Mouse (Mus musculus): ENCODE data around the gene Fcrla. TPM values are rescaled to one million over a fixed set of nuclear protein-coding genes. Genes with fewer than 3 reads are reported as not detected.
A peak's percentile ranks its signal among the peaks of the same experiment; 100 is the strongest.

The Fcrla gene
- polyA plus RNA-seq (2012): 0.22 TPM in 1 of 2 replicates, not detected in the other

DNA sequence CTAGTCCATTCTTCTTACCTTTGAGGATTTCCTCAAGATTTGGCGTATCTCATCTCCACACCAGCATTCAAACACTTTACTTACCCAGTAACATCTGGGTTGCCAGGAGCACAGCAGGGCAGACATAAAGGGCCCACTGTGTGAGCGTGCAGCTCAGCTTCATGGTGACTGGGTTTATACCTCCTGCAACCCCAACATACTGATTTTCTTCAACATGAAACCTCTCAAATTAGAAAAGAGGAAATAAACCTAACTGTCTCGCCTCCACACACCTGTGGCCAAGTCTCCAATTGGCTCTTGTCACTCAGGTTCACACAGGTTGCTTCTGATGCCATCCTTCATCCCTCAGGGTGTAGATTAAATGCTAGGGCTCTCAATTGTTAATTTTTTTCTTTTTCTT, at the start of gene Fcrla:
Gene Fcrla, minus strand, starts transcription at position 206 of the 400 bp plus-strand sequence.
- no peak for TF ChIP-seq GATA1 (IDR thresholded peaks at IDR 0.05; ENCODE audit: low read length)

DNA sequence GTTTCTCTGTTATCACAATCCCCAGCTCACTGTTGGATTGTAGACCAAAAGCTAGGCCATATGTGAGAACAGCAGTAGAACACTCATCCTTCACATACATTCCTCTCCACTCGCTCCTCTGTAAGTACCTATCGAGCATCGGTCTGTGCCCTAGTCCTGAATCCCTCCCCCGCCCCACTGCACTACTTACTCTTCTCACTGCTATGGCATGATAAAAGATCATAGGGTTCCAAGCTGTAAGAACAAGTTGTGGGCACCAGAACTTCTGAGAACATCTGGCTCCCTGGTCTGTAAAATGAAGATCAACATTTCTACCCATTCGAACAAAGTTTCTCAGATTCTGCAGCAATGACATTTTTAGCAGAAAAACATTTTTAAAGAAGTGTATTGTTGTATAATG, 49.1 kb upstream of the Fcrla start, which contains the start of gene Fcgr2b:
Gene Fcgr2b, minus strand, starts transcription at position 101 of the 400 bp plus-strand sequence.
- no peak for TF ChIP-seq GATA1 (IDR thresholded peaks at IDR 0.05; ENCODE audit: low read length)

DNA sequence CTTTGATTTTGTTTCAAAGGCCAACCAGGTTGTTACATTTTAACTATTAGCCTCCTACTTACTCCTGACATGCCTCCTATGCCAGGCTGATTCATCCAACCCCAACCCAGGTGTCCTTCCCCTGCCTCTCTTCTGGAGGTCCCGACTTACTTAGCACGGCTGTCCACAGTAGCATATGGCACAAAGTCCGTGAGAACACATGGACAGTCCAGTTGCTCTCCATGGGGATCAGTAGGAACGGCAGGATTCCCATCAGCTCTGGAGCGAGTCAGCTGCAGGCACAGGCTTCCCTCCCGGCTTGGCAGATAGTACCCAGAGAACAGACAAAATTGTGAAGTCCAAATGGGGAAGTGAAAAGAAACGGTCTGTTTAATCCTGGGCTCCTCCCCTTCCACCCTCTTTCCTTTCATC, 48.4 kb upstream of the Fcrla start:
- no peak for TF ChIP-seq GATA1 (IDR thresholded peaks at IDR 0.05; ENCODE audit: low read length)

DNA sequence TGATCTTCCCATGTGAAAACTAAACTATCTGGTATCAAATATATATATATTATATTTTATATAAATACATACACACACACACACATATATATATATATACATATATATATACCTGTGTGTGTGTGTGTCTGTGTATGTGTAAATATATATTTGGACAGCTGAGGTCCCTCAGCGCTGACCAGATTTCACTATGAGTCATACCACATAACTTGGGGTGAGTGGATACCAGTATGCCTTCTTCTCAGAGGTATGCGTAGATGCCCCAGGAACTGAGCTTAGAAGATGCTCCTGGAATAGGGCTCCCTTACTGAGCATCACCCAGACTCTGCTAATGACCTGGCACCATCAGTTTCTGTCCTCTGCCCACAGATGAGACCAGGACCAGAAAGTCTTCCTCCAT, 47.4 kb upstream of the Fcrla start:
- no peak for TF ChIP-seq GATA1 (IDR thresholded peaks at IDR 0.05; ENCODE audit: low read length)

DNA sequence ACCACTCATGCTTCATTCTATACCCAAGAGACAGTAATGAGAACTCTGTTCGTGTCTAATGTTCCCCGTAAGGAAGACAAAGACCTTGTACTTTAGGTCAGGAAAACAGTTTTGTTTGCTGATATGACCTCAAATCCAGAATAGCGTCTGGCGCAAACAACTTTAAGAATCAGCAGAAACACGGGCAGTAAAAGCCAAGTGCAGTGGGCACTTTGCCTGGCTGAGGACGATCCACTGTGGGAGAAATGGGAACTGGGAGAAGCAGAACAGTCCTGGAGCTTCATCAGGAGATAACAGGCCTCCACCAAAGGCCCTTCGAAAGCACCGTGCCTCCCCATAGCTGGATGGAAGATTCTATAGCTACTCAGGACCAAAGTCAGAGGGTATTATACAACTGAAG, 46.8 kb upstream of the Fcrla start:
- TF ChIP-seq GATA1 (IDR thresholded peaks at IDR 0.05; ENCODE audit: low read length): no peak

DNA sequence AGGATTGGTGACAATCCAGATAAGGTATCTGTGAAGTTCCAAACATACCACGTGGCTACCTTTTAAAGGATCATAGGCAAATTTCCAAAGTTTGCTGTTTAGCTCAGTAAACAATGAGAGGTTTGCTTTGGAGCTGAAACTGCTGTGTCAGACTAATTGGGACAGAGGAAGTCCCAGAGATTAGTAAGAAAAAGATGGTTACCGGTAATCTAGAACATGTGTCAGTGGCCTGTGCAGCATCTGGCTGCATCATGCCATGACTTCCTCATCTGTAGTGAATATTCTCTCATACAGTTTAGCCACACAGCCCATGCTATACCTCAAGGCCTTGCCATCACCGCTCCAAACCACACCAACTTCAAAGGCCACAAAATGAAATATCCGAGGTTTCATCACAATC, 45.6 kb upstream of the Fcrla start:
- no peak for TF ChIP-seq GATA1 (IDR thresholded peaks at IDR 0.05; ENCODE audit: low read length)

DNA sequence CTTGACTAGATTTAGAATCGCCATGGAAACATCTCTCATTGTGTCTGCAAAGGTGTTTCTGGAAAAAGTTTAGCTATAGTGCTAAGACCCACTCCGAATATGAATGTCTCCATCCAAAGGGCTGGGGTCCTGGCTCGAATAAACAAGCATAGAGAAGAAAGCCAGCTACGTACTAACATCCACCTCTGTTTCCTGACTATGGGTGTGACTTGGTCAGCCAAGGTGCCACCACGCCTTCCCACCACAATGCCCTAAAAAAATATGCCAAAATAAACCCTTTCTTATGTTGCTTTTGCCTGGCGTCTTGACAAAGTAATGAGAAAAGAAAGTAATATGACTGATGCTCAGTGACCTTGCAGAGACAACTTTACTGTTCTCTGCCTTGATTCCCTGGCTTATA, 45.1 kb upstream of the Fcrla start:
- no peak for TF ChIP-seq GATA1 (IDR thresholded peaks at IDR 0.05; ENCODE audit: low read length)

DNA sequence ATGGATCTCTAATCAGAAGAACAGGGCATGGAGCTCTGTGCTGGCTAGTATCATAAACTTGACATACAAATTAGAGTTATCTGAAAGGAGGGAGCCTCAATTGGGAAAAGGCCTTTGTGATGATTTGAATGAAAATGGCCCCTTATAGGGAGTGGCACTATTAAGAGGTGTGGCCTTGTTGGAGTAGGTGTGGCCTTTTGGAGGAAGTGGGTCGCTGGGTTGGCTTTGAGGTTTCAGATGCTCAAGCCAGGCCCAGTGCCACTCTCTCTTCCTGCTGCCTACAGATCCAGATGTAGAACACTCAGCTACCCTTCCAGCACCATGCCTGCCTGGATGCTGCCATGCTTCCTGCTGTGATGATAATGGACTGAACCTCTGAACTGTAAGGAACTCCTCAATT, 41.2 kb upstream of the Fcrla start:
- TF ChIP-seq GATA1 (IDR thresholded peaks at IDR 0.05; ENCODE audit: low read length): no peak

DNA sequence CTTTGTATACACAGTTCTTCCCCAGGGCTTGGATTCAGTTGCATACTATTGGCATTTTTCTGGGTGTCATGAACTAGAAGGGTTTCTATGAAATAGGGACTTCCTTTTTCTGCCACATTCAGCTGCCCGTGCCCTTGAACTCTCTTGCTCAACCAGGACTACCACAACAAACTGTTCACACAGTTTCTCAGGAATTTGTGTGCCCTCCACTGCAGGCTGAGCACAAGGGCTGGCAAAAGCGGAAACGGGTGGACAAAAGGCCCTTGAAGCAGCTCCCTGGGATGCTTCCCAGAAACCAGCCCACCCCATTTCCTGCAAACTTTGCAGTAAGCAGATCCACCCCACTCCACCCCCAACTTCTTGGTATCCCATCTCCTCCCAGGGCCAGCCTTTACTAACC, 40.2 kb upstream of the Fcrla start:
- no peak for TF ChIP-seq GATA1 (IDR thresholded peaks at IDR 0.05; ENCODE audit: low read length)

DNA sequence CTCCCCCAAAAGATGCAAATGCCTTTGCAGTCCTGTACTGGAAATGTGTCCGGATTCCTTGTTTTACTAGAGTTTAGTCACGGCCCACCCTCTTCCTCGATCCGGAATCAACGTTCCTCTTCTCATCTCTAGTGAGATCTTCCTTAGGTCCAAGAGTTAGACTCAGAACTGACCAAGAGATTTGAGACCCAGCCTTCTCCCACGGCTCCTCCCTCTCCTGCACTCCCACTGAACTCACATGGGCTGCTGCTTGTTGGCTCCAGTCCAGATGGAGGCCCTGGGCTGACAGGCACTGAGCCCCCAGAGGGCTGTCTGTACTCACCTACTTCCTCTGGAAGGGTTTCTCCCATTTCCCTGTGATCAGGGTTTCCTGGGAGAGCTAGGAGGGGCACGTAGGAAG, 35.7 kb upstream of the Fcrla start:
- TF ChIP-seq GATA1 (IDR thresholded peaks at IDR 0.05; ENCODE audit: low read length): no peak

DNA sequence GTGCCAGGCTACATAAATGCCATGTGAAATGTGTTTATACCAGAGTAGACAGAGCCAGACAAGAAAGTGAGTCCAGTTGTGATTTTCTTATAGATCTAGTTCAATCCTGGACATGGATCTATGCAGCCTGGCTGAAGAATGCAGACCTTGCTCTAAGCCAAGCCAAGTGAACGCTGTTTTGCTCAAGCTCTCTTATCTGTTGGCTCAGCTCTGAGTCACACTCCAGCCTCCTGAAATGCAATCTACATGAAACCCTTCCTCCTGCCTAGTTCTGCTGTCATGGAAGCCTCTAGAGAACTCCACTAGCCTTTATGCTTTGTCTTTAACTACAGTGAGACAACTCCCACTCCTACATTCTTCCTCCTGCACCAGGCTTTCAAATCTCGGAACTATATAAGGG, 34.9 kb upstream of the Fcrla start:
- TF ChIP-seq GATA1 (IDR thresholded peaks at IDR 0.05; ENCODE audit: low read length): no peak

DNA sequence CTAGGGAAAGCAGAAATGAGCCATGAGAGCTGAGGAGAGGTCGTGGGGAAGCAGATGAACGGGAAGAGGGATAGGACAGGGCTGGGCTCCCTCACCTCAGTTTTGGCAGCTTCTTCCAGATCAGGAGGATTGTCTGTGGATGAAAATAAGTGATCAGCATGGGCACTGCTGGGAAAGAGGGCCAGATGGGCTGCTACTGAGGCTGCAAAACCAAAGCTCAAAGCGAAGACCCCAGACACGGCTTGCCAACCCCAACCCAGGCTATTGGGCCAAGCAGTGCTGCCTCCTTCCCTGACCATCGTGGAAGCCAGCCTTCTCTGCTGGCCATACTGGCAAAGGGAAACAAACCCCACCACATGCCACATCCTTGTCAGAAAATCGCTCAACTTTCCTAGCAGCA, 33.7 kb upstream of the Fcrla start:
- no peak for TF ChIP-seq GATA1 (IDR thresholded peaks at IDR 0.05; ENCODE audit: low read length)

DNA sequence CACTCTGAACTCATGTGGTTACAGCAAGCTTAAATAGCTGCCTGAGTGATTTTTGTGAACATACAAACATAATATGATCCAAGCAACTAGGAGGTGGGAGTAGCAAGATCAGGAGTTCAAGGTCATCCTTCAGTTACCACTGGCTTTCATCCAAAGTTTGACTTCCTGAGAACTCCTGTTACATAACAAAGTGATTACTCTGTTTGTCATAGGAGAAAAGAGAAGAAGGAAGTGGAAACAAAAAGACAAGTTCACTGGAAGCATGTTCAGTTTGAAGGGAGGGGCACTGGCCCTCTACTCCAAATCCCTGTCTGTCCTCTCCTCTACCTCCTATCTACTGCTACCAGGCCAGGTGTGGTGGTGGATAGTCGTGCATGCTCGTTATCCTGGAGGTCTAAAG, 32.4 kb upstream of the Fcrla start:
- no peak for TF ChIP-seq GATA1 (IDR thresholded peaks at IDR 0.05; ENCODE audit: low read length)

DNA sequence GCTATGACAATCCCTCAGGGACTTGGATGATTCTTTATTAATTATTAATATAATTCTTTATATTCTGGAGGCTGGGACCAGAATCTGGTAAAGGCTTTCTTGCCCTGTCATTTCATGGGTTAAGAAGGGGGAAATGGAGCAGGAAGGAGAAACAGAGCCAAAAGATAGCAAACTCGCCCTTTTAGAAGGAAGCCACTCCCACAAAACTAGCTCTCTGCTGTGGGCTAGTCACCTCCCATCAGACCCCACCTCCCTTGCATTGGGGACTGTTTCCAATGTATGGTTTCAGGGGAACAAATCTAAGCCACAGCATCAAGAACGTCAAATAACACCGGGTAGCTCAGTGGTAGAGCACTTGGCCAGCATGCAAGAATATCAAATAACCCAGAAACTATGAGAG, 30.8 kb upstream of the Fcrla start:
- TF ChIP-seq GATA1 (IDR thresholded peaks at IDR 0.05; ENCODE audit: low read length): no peak

DNA sequence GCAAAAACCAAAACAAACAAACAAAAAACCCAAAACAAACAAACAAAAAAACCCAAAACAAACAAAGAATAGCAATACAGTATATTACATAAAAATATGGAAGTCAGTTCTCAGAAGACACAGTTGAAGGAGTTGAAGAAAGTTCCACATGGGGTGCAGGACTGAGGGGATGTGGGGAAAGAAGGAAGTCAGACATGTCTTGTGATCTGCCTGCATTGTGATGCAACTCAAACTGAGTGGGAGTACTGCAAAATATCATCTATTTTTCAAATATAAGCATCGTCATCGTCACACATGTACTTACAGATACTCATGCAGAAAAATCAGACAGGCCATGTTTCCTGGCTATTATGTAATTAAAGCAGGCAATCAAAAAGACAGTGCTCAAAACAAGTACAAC, 25.8 kb upstream of the Fcrla start:
- TF ChIP-seq GATA1 (IDR thresholded peaks at IDR 0.05; ENCODE audit: low read length): no peak

DNA sequence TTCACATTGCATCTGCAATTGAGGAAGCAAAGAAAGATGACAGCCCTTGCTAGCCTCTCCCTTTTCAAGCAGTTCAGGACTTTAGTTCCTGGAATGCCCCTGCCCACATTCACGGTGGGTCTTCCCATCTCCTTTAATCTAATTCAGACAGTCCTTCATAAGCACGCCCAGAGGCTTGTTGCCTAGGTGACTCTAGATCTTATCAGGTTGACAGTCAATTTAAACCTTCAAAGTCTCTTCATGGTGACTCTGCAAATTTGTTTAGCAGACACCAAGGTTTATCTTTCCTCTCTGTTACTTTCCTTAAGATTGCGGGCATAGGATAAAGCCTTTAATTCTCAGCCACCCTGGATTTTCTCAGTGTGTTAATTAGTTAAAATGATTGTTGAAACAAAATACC, 23.4 kb upstream of the Fcrla start:
- TF ChIP-seq GATA1 (IDR thresholded peaks at IDR 0.05; ENCODE audit: low read length): peak; percentile 57

DNA sequence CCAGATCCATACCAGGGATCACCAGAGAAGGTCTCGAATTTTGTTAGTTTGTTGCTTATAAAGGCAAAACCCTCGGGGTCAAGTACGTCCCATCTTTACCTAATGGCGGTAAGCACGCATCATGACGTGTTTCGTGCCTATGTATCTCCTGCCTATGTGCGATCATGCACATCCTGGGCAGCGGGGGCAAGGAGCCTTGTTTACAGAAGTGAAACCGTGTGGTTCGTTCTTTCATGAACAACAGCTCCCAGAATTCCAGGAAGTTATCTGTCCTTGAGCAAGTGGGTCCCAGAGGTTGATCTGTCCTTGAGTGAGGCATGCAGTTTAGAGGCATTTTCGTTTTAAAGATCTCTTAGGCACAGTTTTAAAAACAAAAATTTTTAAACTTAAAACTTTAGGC, 11.9 kb upstream of the Fcrla start:
- no peak for TF ChIP-seq GATA1 (IDR thresholded peaks at IDR 0.05; ENCODE audit: low read length)

DNA sequence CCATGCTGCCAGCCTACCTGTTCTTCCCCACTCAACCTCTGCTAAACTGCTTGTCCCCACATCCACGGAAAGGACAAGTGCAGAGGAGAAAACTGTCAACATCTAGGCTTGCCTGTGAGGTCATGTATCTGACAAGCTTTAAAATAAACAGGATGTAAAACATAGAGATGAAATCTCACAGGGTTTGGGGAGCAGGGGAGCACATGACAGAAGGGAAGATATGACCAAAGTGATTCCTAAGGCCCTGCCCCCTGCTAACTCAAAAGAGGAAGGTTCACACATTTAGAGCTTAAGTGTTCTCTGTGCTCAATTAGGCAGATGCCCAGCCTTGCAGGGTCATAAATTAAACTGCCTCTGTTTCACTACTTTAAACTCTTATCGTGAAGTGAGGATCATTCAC, 7.0 kb upstream of the Fcrla start:
- no peak for TF ChIP-seq GATA1 (IDR thresholded peaks at IDR 0.05; ENCODE audit: low read length)

All from G1E-ER4 (cell line).